Mouse (Mus musculus): ENCODE measurements around the gene Sema4d. TPM values are rescaled to one million over a fixed set of nuclear protein-coding genes. Genes with fewer than 3 reads are reported as not detected.

Sema4d gene
- polyA plus RNA-seq, 1 experiment: 25.6 TPM

- DNase-seq (ENCODE audit: low read depth): no peak
- TF ChIP-seq CTCF (IDR thresholded peaks at IDR 0.05; ENCODE audit: borderline replicate concordance, extremely low read depth, insufficient read depth, insufficient read length) (no peak), POLR2A (IDR thresholded peaks at IDR 0.05; ENCODE audit: borderline replicate concordance, extremely low read depth, insufficient read depth, insufficient read length, poor library complexity, severe bottlenecking) (no peak)
These were observed 43.8 kb downstream of the Sema4d start for GRCm38 (mm10) chr13:51749578-51750345.

GRCm38 (mm10) chr13:51748009-51748552 is 45.5 kb downstream of the Sema4d start:
- peak; percentile 22 for DNase-seq (ENCODE audit: low read depth)
- no peak for TF ChIP-seq CTCF (IDR thresholded peaks at IDR 0.05; ENCODE audit: borderline replicate concordance, extremely low read depth, insufficient read depth, insufficient read length)
- TF ChIP-seq POLR2A (IDR thresholded peaks at IDR 0.05; ENCODE audit: borderline replicate concordance, extremely low read depth, insufficient read depth, insufficient read length, poor library complexity, severe bottlenecking): no peak

- DNase-seq (ENCODE audit: low read depth): no peak
- no peak for TF ChIP-seq CTCF (IDR thresholded peaks at IDR 0.05; ENCODE audit: borderline replicate concordance, extremely low read depth, insufficient read depth, insufficient read length)
- TF ChIP-seq POLR2A (IDR thresholded peaks at IDR 0.05; ENCODE audit: borderline replicate concordance, extremely low read depth, insufficient read depth, insufficient read length, poor library complexity, severe bottlenecking): no peak
These were observed 46.5 kb downstream of the Sema4d start for GRCm38 (mm10) chr13:51747069-51747468.

- no peak for DNase-seq (ENCODE audit: low read depth)
- TF ChIP-seq CTCF (IDR thresholded peaks at IDR 0.05; ENCODE audit: borderline replicate concordance, extremely low read depth, insufficient read depth, insufficient read length) (no peak), POLR2A (IDR thresholded peaks at IDR 0.05; ENCODE audit: borderline replicate concordance, extremely low read depth, insufficient read depth, insufficient read length, poor library complexity, severe bottlenecking) (no peak)
These were observed 47.7 kb downstream of the Sema4d start for GRCm38 (mm10) chr13:51745862-51746261.

- TF ChIP-seq POLR2A (IDR thresholded peaks at IDR 0.05; ENCODE audit: borderline replicate concordance, extremely low read depth, insufficient read depth, insufficient read length, poor library complexity, severe bottlenecking) (no peak), CTCF (IDR thresholded peaks at IDR 0.05; ENCODE audit: borderline replicate concordance, extremely low read depth, insufficient read depth, insufficient read length) (no peak)
- no peak for DNase-seq (ENCODE audit: low read depth)
These were observed 49.7 kb downstream of the Sema4d start for GRCm38 (mm10) chr13:51743855-51744254.

- DNase-seq (ENCODE audit: low read depth): no peak
- TF ChIP-seq CTCF (IDR thresholded peaks at IDR 0.05; ENCODE audit: borderline replicate concordance, extremely low read depth, insufficient read depth, insufficient read length) (no peak), POLR2A (IDR thresholded peaks at IDR 0.05; ENCODE audit: borderline replicate concordance, extremely low read depth, insufficient read depth, insufficient read length, poor library complexity, severe bottlenecking) (no peak)
These were observed 50.9 kb downstream of the Sema4d start for GRCm38 (mm10) chr13:51742551-51743052.

GRCm38 (mm10) chr13:51740776-51741175 is 52.8 kb downstream of the Sema4d start:
- DNase-seq (ENCODE audit: low read depth): no peak
- TF ChIP-seq CTCF (IDR thresholded peaks at IDR 0.05; ENCODE audit: borderline replicate concordance, extremely low read depth, insufficient read depth, insufficient read length): no peak
- TF ChIP-seq POLR2A (IDR thresholded peaks at IDR 0.05; ENCODE audit: borderline replicate concordance, extremely low read depth, insufficient read depth, insufficient read length, poor library complexity, severe bottlenecking): no peak

- TF ChIP-seq POLR2A (IDR thresholded peaks at IDR 0.05; ENCODE audit: borderline replicate concordance, extremely low read depth, insufficient read depth, insufficient read length, poor library complexity, severe bottlenecking): no peak
- no peak for DNase-seq (ENCODE audit: low read depth)
These were observed 53.8 kb downstream of the Sema4d start for GRCm38 (mm10) chr13:51739713-51740112.

- TF ChIP-seq CTCF (IDR thresholded peaks at IDR 0.05; ENCODE audit: borderline replicate concordance, extremely low read depth, insufficient read depth, insufficient read length): no peak
- DNase-seq (ENCODE audit: low read depth): no peak
These were observed 54.9 kb downstream of the Sema4d start for GRCm38 (mm10) chr13:51738531-51739117.

- DNase-seq (ENCODE audit: low read depth): no peak
- no peak for TF ChIP-seq CTCF (IDR thresholded peaks at IDR 0.05; ENCODE audit: borderline replicate concordance, extremely low read depth, insufficient read depth, insufficient read length)
- TF ChIP-seq POLR2A (IDR thresholded peaks at IDR 0.05; ENCODE audit: borderline replicate concordance, extremely low read depth, insufficient read depth, insufficient read length, poor library complexity, severe bottlenecking): no peak
These were observed 55.5 kb downstream of the Sema4d start for GRCm38 (mm10) chr13:51737949-51738513.

GRCm38 (mm10) chr13:51737033-51737948 is 56.3 kb downstream of the Sema4d start:
- TF ChIP-seq POLR2A (IDR thresholded peaks at IDR 0.05; ENCODE audit: borderline replicate concordance, extremely low read depth, insufficient read depth, insufficient read length, poor library complexity, severe bottlenecking): no peak
- no peak for TF ChIP-seq CTCF (IDR thresholded peaks at IDR 0.05; ENCODE audit: borderline replicate concordance, extremely low read depth, insufficient read depth, insufficient read length)
- DNase-seq (ENCODE audit: low read depth): peak; percentile 21
